Mouse (Mus musculus) cortical plate, adult 2 months (tissue): ENCODE data around the gene C1ql3. TPM values are rescaled to one million over a fixed set of nuclear protein-coding genes. Genes with fewer than 3 reads are reported as not detected.

Experiments used
- H3K27ac ChIP-seq: fragments of 200-500 bp; 2 replicates; pipeline ENCODE4 v1.5.1; 2012; ENCODE audit warnings: low read length, control low read depth, inconsistent platforms; ENCODE audit not compliant: insufficient read depth
- H3K4me1 ChIP-seq: fragments of 200-500 bp; 2 replicates; pipeline ENCODE4 v1.6.1; 2011; ENCODE audit warnings: low read length; ENCODE audit not compliant: control insufficient read depth, insufficient read depth
- H3K4me3 ChIP-seq: fragments of 200-500 bp; 2 replicates; pipeline ENCODE4 v1.5.1; 2011; ENCODE audit warnings: mild to moderate bottlenecking, low read length, control low read depth; ENCODE audit not compliant: insufficient read depth
- CTCF ChIP-seq: fragments of 200-500 bp; IDR thresholded peaks from 2 replicates; pipeline ENCODE4 v1.5.1; 2011; ENCODE audit warnings: mild to moderate bottlenecking, control low read depth, low read length; ENCODE audit not compliant: insufficient read depth; ENCODE audit errors: extremely low read depth
- POLR2A ChIP-seq: fragments of 200-500 bp; IDR thresholded peaks from 2 replicates; pipeline ENCODE4 v1.6.1; 2011; ENCODE audit warnings: mild to moderate bottlenecking, low read length, control low read depth; ENCODE audit not compliant: insufficient read depth; ENCODE audit errors: extremely low read depth
- polyA plus RNA-seq: library from polyadenylated mRNA; depleted of rRNA; stranded (reverse); fragments of >200 nt; gene quantifications from 2 replicates; pipeline ENCODE4 v1.2.3, GENCODE M21; 2012; rRNA removed

The C1ql3 gene
- polyA plus RNA-seq: 38.3 and 47.1 TPM in 2 replicates

GRCm38 (mm10) chr2:13011472-13011871 lies at the start of gene C1ql3:
C1ql3 (minus strand) TSS chr2:13011806.
- peak; percentile 91 for TF ChIP-seq POLR2A
- no peak for TF ChIP-seq CTCF
- H3K27ac ChIP-seq: peak within 1 kb of the TSS; percentile 90; the same call in 1 of the 2 replicates
- H3K4me1 ChIP-seq: no peaks in the 10 kb centered on the region; the same call in 1 of the 2 replicates

GRCm38 (mm10) chr2:13060426-13061170 lies 49.0 kb upstream of the C1ql3 start:
- Histone ChIP-seq H3K27ac (no peak overlapping the region), H3K4me1 (no peaks in the 10 kb centered on the region), H3K4me3 (no peak overlapping the region)
- TF ChIP-seq POLR2A (no peak), CTCF (no peak)

More at GRCm38 (mm10) chr2:13011472-13011871, at the start of gene C1ql3:
- H3K4me3 ChIP-seq: peak within 1 kb of the TSS; percentile 98

- Histone ChIP-seq H3K4me3 (no peak overlapping the region), H3K4me1 (no peaks in the 10 kb centered on the region), H3K27ac (no peak overlapping the region)
- TF ChIP-seq CTCF (no peak), POLR2A (no peak)
Measured at GRCm38 (mm10) chr2:13048649-13049048, 37.0 kb upstream of the C1ql3 start.

GRCm38 (mm10) chr2:13044555-13044954 lies 32.9 kb upstream of the C1ql3 start:
- no peak for TF ChIP-seq POLR2A
- no peak for TF ChIP-seq CTCF
- H3K27ac ChIP-seq: no peak overlapping the region
- no peaks in the 10 kb centered on the region for H3K4me1 ChIP-seq
- H3K4me3 ChIP-seq: no peak overlapping the region

GRCm38 (mm10) chr2:13039785-13040184 lies 28.2 kb upstream of the C1ql3 start:
- Histone ChIP-seq H3K4me1 (no peaks in the 10 kb centered on the region), H3K4me3 (no peak overlapping the region), H3K27ac (no peak overlapping the region)
- TF ChIP-seq POLR2A (no peak), CTCF (no peak)

- Histone ChIP-seq H3K4me1 (no peaks in the 10 kb centered on the region), H3K4me3 (no peak overlapping the region), H3K27ac (no peak overlapping the region)
- TF ChIP-seq CTCF: no peak
Measured at GRCm38 (mm10) chr2:13038772-13039171, 27.2 kb upstream of the C1ql3 start.

GRCm38 (mm10) chr2:13018861-13019260 lies 7.3 kb upstream of the C1ql3 start:
- Histone ChIP-seq H3K4me1 (no peaks in the 10 kb centered on the region), H3K27ac (no peak overlapping the region), H3K4me3 (no peak overlapping the region)
- TF ChIP-seq POLR2A: no peak
- TF ChIP-seq CTCF: no peak

- no peaks in the 10 kb centered on the region for H3K4me1 ChIP-seq
- H3K4me3 ChIP-seq: no peak overlapping the region
- no peak overlapping the region for H3K27ac ChIP-seq
- TF ChIP-seq CTCF (no peak), POLR2A (no peak)
Measured at GRCm38 (mm10) chr2:13018382-13018781, 6.8 kb upstream of the C1ql3 start.

- Histone ChIP-seq H3K4me3 (peak overlapping the region; percentile 98; the same call in 1 of the 2 replicates), H3K27ac (no peak overlapping the region), H3K4me1 (no peaks in the 10 kb centered on the region)
- TF ChIP-seq CTCF (no peak), POLR2A (no peak)
Measured at GRCm38 (mm10) chr2:13011973-13012372, 367 bp upstream of the C1ql3 start.
